Mouse (Mus musculus): Measurements from ENCODE around the gene Abcb6.

Abcb6 gene

GRCm38 (mm10) chr1:75201236-75201635 is 21.0 kb upstream of the Abcb6 start:
- no peak for DNase-seq (ENCODE audit: low spot score)

- DNase-seq (ENCODE audit: low spot score): peak; percentile 34
Observed at GRCm38 (mm10) chr1:75192452-75192851, 12.3 kb upstream of the Abcb6 start.

DNA sequence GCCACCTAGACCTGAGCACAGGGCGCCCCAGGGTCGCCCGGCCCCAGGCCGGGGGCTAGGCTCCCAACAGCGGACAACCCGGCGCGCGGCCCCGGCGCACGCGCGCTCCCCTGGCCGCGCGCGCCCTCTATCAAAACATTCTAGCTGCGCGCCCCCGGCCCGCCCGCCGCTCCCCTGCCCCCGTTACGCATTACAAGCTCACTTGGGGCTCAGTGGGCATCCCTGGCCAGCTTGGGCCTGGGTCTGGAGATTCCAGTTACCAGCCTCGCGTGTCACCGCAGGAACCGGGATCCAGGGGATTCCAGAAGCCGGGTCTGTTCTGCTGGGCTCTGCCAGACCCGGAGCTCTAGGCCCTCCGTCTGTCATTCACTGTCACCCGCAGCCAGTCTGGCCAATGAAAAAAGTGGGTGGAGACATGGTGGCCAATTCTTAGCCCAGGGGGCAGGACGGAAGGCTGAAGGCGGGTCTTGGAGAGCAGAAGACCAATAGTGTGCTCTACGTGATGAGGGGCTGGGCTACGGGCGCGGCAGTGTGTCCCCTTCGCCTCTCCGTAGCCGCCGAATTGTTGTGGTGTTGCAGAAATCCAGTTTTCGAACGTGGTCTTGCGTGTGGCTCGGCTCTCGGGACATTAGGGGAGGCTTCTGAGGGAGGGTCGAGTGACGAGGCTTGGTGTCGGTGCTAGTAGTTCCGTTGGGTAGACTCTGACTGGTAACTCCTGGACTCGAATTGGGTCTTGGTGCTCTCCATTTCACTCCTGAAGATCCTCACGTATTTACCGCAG is 11.6 kb upstream of the Abcb6 start, which contains the start of the genes Ankzf1 and Atg9a:
TSS of gene Ankzf1 (plus strand) at position 530 of the 781 bp plus-strand sequence.
TSS of gene Atg9a (minus strand) at position 575 of the 781 bp plus-strand sequence.
- DNase-seq (ENCODE audit: low spot score): peak; percentile 93

DNA sequence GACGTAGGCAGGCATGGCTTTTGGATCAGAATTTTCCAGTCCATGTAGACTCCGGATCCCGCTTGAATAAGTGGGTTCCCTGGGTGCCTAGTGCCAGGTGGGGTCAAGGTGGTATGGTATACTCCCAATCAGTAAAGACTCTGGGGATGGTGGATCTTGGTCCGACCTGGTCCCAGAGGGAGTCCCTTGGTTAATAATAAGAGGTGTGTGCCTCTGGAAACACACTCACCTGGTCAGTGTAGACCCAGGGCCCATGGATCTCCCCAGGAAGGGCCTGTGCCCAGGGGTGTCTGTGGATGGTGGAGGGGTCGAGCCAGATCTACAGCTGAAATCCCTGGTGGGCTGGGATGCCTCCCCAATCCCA is 11.0 kb upstream of the Abcb6 start:
- DNase-seq (ENCODE audit: low spot score): no peak

- DNase-seq (ENCODE audit: low spot score): no peak
Observed at GRCm38 (mm10) chr1:75190577-75190976, 10.4 kb upstream of the Abcb6 start.

DNA sequence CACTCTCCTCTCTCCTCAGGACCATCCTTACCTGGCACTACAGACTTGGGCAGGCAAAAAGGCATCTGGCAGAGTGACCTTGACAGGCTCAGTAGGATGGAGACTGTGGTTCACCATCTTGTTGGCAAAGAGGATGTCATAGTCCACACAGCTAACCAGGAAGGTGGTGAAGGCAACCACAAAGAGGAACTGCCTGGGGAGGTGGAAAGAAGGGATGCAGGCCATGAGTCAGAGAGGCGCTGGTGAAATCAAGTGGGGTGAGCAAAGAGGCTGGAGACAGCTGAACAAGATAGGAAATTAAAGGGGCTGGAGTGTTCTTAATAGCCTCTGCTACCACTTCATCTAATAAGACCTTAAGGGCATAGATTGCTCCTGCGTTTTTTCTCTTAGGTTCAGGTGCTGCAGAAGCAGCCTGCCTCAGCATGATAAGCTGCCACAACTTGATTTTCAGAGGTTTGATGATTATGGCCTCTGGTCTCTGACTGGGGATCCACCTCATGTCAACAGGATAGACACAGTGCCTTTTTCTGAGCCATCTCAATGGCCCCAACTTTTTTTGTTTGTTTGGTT is 7.8 kb upstream of the Abcb6 start:
- DNase-seq (ENCODE audit: low spot score): no peak

- DNase-seq (ENCODE audit: low spot score): no peak
Observed at GRCm38 (mm10) chr1:75187126-75187525, 6.9 kb upstream of the Abcb6 start.

- DNase-seq (ENCODE audit: low spot score): no peak
Observed at GRCm38 (mm10) chr1:75185495-75185894, 5.3 kb upstream of the Abcb6 start.

GRCm38 (mm10) chr1:75182160-75182559 is 2.0 kb upstream of the Abcb6 start:
- DNase-seq (ENCODE audit: low spot score): no peak

- no peak for DNase-seq (ENCODE audit: low spot score)
Observed at GRCm38 (mm10) chr1:75181377-75181870, 1.2 kb upstream of the Abcb6 start.

DNA sequence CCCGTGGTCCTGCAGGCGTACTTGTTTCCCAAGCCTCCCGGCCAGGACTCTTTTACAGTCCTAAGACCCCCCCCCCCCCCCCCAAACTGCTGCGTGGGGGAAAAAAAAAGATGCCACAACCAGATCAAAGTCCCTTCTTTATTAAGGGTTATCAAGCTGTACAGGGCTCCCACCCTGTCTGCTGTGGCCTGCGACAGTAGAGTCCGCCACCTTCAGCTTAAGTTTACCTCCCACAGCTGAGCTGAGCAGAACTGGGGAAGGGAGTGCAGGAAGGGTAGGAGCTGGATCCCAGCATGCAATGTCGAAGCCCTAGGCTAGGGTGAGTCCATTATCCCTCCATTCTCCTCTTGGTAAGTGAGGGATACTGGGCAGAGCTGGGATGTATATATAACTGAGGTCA is 549 bp upstream of the Abcb6 start:
- no peak for DNase-seq (ENCODE audit: low spot score)

DNA sequence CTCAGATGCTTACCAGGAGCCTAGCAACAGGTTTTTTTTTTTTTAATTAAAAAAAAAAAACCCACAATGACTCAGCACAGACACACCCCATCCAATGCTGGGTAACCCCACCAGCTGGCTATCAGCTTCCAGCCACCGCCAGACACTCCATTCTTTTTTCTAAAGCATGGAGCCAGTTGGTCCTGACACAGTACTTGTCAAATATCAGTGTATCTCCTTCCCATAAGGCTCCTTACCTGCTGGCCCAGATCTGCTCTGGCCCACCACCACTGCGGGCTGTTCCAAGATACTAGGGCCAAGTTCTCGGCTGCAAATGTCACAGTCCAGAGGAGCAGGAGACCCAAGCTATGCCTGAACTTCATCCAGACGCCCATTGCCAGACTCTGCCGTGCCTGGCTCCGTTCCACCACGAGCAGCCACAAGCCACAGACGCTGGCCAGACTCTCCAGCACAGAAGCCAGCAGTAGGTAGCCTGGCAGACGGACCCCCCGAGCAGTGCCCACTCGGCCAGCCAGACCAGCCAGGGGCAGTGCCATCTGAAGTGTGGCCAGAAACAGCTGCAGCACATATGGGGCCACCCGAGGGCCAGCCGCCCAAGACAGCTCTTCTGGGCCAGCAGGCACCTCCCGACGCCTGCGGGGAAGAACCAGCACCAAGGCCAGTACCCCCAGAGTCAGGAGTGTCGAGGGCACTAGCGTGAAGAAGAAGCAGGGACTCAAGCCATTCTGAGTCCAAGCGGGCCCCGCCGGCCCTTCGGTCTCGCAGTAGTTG is 673 bp downstream of the Abcb6 start:
- peak; percentile 65 for DNase-seq (ENCODE audit: low spot score)

- DNase-seq (ENCODE audit: low spot score): peak; percentile 97
Observed at GRCm38 (mm10) chr1:75168472-75169464, 11.4 kb downstream of the Abcb6 start, which contains the start of gene Zfand2b. Zfand2b (plus strand) TSS chr1:75168646.

DNA sequence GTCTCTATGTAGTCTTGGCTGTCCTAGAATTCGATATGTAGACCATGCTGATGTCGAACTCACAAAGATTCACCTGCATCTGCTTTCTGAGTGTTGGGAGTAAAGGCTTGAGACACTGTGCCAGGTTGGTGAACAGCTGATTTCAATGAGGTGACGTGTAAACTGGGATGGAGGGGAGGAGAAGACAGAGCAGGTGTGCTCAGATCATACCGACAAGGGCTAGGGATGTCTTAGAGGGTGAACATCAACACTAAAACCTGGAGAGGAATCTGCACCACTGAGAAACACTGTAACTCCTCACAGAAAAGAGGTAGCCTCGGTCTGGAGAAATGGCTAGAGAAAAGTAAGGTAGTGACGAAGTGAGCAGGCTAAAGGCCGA is 12.1 kb downstream of the Abcb6 start:
- no peak for DNase-seq (ENCODE audit: low spot score)

DNA sequence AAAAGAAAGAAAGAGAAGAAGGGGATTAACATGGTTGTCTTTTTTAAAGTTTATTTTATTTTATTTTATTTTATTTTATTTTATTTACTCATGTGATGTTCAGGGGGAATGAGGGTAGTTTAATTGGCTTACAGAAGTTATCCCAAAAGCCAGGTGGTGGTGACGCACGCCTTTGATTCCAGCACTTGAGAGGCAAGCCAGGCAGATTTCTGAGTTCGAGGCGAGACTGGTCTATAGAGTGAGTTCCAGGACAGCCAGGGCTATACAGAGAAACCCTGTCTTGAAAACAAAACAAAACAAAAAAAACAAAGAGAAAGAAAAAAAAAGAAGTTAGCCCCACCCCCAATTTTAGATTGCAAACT is 20.0 kb downstream of the Abcb6 start:
- DNase-seq (ENCODE audit: low spot score): no peak

DNA sequence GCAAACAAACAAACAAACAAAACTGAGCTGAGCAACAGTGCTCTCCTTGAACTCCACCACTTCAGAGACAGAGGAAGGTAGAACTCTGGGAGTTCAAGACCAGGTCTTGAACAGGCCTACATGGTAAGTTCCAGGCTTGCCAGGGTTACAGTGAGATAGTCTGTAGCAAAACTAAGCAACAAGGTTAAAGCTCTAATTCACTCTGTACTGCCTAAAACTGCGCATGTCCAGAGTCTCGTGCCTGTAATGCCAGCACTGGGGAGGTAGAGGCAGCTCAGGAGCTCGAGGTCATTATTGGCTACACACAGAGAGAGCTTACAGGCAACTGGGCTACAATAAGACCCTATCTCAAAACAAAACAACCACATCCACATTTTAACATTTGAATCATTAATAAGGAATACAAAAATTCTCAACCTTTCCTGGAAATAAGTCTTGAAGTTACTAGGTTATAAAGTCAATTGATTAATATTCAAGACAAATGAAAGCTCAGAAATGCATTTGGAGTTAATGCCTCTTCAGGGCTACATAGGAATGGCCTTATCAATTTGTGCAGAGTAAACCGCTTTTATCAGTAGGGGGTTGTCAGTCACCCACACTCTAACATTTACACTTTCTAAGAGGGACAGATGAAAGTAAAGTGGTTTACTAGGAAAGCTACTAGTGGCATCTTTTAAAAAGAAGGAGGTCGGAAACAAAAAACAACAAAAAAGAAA is 20.5 kb downstream of the Abcb6 start:
- no peak for DNase-seq (ENCODE audit: low spot score)

- no peak for DNase-seq (ENCODE audit: low spot score)
Observed at GRCm38 (mm10) chr1:75158990-75159389, 21.2 kb downstream of the Abcb6 start.

DNA sequence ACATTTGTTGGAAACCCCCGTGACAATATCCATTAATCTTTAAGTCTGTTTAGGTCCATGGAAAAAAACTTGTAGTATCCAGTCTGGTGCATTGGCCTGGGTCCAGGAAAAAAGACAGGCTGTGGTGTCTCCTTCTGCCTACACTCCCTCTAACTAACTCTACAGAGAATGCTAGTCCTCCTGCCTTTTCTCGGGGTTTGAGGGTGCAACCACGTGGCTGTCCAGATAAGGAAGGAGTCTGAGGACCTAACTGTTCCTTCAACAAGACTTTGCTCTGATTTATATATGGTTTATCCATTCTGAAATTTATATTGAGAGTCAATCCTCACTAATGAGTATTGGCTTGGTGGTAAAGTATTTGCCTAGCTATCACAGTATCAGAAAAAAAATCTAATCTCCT is 24.4 kb downstream of the Abcb6 start:
- no peak for DNase-seq (ENCODE audit: low spot score)

DNA sequence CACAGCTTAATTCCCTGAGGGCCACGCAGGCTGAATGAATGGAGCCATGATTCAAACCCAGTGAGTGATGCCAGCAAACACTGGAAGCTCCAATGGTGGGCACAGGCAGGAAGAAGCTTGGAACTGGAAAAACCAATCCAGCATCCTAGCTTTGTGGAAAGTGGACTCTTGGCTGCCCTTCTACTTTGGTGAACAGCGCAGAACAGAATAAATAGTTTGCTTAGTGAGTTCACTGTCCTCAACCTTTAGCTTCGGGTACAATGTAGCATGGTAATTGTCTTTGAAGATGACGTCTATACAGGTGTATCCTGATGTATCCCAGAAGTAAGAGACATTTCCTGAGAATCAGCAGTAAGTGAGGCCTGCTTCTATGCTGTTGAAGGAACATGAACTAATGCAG is 31.5 kb downstream of the Abcb6 start:
- DNase-seq (ENCODE audit: low spot score): no peak

GRCm38 (mm10) chr1:75147411-75148135 is 32.6 kb downstream of the Abcb6 start:
- DNase-seq (ENCODE audit: low spot score): no peak

All from spleen, adult 12 weeks (tissue).